Mouse (Mus musculus): ENCODE measurements around the gene Rab35. TPM values are rescaled to one million over a fixed set of nuclear protein-coding genes. Genes with fewer than 3 reads are reported as not detected.
A peak's percentile ranks its signal among the peaks of the same experiment; 100 is the strongest.

The Rab35 gene
- polyA plus RNA-seq, 1 experiment = 71.0 TPM

DNA sequence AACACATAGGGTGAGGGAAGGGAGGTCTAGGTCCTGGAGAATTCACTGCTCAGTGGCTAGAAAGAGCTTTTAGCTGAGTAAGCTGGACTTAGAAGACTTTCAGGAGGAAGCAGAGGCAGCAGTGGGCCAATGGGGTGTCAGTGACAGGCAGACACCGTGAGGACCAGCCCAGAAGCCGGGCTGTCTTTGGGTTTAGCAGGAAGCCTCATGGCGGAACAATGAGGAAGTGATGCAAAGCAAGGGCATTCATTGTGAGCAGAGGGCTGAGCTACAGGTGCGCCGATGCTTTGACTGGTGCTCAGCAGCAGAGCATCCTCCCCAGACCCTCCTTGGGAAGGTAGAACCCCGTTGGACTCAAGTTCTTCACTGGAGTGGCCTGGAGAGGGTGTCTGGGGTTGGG, 3.8 kb downstream of the Rab35 start:
- peak overlapping the region; percentile 60 for H3K27ac ChIP-seq (ENCODE audit: insufficient read depth, low read depth, low read length)
- TF ChIP-seq CTCF (IDR thresholded peaks at IDR 0.05; ENCODE audit: low read depth, low read length) (no peak), POLR2A (IDR thresholded peaks at IDR 0.05; ENCODE audit: borderline replicate concordance, low read depth, low read length) (no peak)

DNA sequence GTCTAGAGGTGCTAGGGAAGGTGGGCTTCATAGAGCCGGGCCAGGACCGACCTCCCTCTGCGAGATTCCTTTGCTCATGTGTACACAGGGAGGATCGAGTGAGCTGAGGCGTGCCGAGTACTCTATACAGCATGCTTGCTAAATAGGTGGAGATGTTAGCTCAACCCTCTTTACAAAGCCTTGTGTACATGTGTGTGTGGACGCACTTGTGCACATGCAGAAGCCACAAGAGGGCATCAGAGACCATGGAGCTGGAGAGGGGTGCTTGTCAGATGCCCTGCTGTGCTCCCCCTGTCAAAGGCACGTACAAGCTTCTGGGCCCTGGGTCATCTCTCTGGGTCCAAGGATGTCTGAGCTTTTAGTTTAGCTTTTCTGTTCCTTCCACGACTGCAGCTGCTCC, 12.5 kb downstream of the Rab35 start:
- no peak for TF ChIP-seq CTCF (IDR thresholded peaks at IDR 0.05; ENCODE audit: low read depth, low read length)
- no peak for TF ChIP-seq POLR2A (IDR thresholded peaks at IDR 0.05; ENCODE audit: borderline replicate concordance, low read depth, low read length)
- H3K4me1 ChIP-seq (ENCODE audit: control insufficient read depth, insufficient read depth, low read length) = no peaks in the 10 kb centered on the region
- H3K4me3 ChIP-seq (ENCODE audit: insufficient read depth, low read length) = no peak overlapping the region
- H3K27ac ChIP-seq (ENCODE audit: insufficient read depth, low read depth, low read length) = no peak overlapping the region

More for the DNA sequence above, 3.8 kb downstream of the Rab35 start:
- Histone ChIP-seq H3K4me3 (ENCODE audit: insufficient read depth, low read length) (peak overlapping the region; percentile 47), H3K4me1 (ENCODE audit: control insufficient read depth, insufficient read depth, low read length) (peaks cover 45% of the 10 kb centered on the region)

DNA sequence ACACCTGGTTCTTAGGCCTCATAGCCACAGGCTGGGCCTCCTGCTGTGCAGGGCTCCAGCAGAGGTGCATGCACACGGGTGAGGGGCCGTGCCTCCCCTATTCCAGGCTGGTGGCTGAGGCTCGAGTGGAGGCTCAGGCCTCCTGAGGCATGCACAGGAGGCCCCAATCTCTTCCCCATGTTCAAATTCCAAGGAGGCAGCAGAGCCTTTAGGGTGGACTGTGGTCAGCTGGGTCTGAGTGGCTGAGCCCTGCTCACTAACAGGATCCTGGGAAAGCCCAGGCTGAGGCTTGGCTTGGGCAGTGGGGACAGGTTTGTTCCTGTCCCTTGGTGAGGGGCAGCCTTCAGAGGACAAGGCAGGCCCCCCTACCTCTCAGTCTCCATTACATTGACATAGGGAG, 17.2 kb downstream of the Rab35 start:
- no peak for TF ChIP-seq CTCF (IDR thresholded peaks at IDR 0.05; ENCODE audit: low read depth, low read length)
- TF ChIP-seq POLR2A (IDR thresholded peaks at IDR 0.05; ENCODE audit: borderline replicate concordance, low read depth, low read length) = no peak
- Histone ChIP-seq H3K4me3 (ENCODE audit: insufficient read depth, low read length) (no peak overlapping the region), H3K4me1 (ENCODE audit: control insufficient read depth, insufficient read depth, low read length) (peaks cover 3% of the 10 kb centered on the region; the same call in 1 of the 2 replicates), H3K27ac (ENCODE audit: insufficient read depth, low read depth, low read length) (no peak overlapping the region)

DNA sequence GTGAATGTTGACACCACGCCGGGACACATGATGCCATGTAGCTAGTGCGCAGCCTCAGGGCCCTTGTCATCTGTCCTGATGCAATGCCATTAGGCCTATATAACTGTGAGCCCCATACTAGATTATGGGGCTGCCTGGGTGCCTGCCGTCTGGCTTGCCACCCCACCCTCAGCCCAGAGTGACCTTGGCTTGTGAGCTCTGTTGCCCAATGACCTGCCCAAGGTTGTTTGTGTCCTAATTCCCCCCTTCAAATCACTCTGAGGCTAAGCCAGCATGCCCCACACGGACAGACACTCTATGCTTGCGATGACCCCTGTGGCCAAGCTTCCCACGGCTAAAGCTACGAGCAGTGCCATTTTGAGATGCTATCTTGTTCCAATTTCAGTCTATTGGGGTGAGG, 18.0 kb downstream of the Rab35 start:
- H3K4me1 ChIP-seq (ENCODE audit: control insufficient read depth, insufficient read depth, low read length) = peaks cover 5% of the 10 kb centered on the region; the same call in 1 of the 2 replicates
- H3K4me3 ChIP-seq (ENCODE audit: insufficient read depth, low read length) = no peak overlapping the region
- no peak overlapping the region for H3K27ac ChIP-seq (ENCODE audit: insufficient read depth, low read depth, low read length)
- TF ChIP-seq CTCF (IDR thresholded peaks at IDR 0.05; ENCODE audit: low read depth, low read length) (no peak), POLR2A (IDR thresholded peaks at IDR 0.05; ENCODE audit: borderline replicate concordance, low read depth, low read length) (no peak)

DNA sequence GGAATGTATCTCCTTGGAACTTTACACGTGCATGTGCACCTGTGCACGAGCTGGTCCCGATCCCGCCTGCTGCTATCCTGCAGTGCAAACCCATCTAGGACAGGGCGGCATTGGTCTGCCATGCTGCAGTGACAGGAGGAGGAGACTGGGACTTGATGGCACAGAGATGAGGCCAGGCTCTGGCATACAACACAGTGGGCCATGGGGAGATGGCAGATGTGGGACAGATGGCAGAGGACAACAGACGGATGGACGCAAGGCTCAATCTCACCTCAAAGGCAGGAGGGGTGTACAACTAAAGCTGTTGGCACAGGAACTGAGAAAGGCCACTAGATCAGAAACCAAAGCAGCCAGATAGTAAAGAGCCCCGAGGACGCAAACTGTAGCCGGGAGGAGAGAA, 19.2 kb downstream of the Rab35 start:
- TF ChIP-seq POLR2A (IDR thresholded peaks at IDR 0.05; ENCODE audit: borderline replicate concordance, low read depth, low read length) (no peak), CTCF (IDR thresholded peaks at IDR 0.05; ENCODE audit: low read depth, low read length) (no peak)
- Histone ChIP-seq H3K27ac (ENCODE audit: insufficient read depth, low read depth, low read length) (no peak overlapping the region), H3K4me3 (ENCODE audit: insufficient read depth, low read length) (no peak overlapping the region)

DNA sequence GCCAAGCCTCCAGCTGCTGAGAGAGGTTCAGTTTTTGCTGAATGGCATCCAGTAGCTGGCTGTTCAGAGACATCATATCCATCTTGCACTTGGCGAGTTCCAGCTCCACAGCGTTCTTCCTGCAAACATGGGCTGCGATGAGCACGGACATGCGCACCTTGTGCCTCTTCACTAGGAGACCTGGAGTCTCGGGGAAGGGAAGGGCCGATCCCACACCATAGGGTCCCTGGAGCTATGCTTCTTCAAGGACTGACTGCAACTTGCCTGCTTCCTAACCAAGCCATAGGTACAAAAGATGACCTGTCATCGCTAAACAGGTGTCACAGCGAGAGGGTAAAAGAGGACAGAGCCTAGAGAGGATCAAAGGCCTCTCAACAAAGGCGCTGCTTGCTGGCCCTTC, 20.1 kb downstream of the Rab35 start:
- no peak for TF ChIP-seq CTCF (IDR thresholded peaks at IDR 0.05; ENCODE audit: low read depth, low read length)
- no peak for TF ChIP-seq POLR2A (IDR thresholded peaks at IDR 0.05; ENCODE audit: borderline replicate concordance, low read depth, low read length)
- Histone ChIP-seq H3K27ac (ENCODE audit: insufficient read depth, low read depth, low read length) (no peak overlapping the region), H3K4me1 (ENCODE audit: control insufficient read depth, insufficient read depth, low read length) (peaks cover 5% of the 10 kb centered on the region; the same call in 1 of the 2 replicates), H3K4me3 (ENCODE audit: insufficient read depth, low read length) (no peak overlapping the region; the same call in 1 of the 2 replicates)

More for the DNA sequence above, 19.2 kb downstream of the Rab35 start:
- H3K4me1 ChIP-seq (ENCODE audit: control insufficient read depth, insufficient read depth, low read length) = peaks cover 5% of the 10 kb centered on the region; the same call in 1 of the 2 replicates

DNA sequence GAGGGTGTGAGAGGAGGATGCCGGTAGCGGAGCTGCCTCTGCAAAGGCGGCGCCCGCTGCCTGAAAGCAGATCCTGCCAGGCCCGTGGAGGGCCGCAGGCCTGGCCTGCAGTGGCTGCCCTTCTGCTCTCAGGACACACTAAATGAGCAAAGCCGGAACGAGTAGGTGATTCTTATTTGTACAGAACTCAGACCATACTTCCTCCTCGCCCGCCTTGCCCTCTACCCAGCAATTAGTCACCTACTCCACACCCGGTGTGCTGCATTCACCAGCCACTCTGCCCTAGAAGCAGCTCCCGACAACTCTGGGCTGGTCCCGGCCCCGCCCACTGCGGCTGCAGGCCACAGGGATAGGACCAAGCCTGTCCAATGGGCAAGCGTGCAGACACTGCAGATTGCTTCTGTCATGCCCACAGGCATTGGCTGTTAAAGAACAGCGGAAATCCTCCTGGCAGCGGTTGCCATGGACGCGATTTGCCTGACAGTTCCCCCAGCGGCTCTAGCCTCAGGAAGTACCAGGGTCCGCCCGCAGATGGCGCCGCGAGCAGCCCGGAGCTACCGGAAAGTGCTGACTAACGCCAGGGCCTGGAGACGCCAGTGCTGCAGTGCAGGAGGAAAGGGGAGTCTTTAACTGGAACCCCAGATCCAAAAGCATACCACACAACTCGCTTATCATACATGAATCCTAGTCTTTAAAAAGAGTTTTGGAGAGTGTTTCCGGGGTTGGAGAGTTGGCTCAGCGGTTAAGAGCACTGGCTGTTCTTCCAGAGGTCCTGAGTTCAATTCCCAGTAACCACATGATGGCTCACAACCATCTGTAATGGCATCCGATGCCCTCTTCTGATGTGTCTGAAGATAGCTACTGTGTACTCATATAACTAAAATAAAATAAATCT, 21.2 kb downstream of the Rab35 start:
- Histone ChIP-seq H3K27ac (ENCODE audit: insufficient read depth, low read depth, low read length) (peak overlapping the region; percentile 52), H3K4me3 (ENCODE audit: insufficient read depth, low read length) (peak overlapping the region; percentile 67), H3K4me1 (ENCODE audit: control insufficient read depth, insufficient read depth, low read length) (peaks cover 5% of the 10 kb centered on the region; the same call in 1 of the 2 replicates)
- peak; percentile 60; the same call in 1 of the 2 replicates for TF ChIP-seq CTCF (IDR thresholded peaks at IDR 0.05; ENCODE audit: low read depth, low read length)
- TF ChIP-seq POLR2A (IDR thresholded peaks at IDR 0.05; ENCODE audit: borderline replicate concordance, low read depth, low read length) = no peak

DNA sequence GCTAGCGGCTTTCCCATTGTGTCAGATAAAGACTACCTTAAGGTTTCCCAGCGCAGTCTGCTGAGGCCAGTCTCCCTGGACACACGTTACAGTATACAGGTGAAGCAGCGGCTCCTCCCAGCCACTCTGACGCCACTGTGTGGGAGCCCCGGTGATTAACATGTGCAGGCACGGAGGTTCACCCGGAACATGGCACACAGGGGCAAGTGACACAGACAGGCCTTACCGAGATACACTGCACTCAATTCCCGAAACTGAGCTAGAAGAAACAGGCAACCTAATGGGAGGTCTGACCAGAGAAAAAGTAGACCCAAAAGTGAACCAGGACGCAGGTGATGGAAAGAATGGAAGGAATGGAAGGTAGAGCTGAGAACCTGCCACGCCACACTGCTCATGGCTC, 22.1 kb downstream of the Rab35 start:
- no peak for TF ChIP-seq POLR2A (IDR thresholded peaks at IDR 0.05; ENCODE audit: borderline replicate concordance, low read depth, low read length)
- no peak for TF ChIP-seq CTCF (IDR thresholded peaks at IDR 0.05; ENCODE audit: low read depth, low read length)
- H3K4me1 ChIP-seq (ENCODE audit: control insufficient read depth, insufficient read depth, low read length) = peaks cover 5% of the 10 kb centered on the region; the same call in 1 of the 2 replicates
- H3K4me3 ChIP-seq (ENCODE audit: insufficient read depth, low read length) = no peak overlapping the region
- no peak overlapping the region for H3K27ac ChIP-seq (ENCODE audit: insufficient read depth, low read depth, low read length)

DNA sequence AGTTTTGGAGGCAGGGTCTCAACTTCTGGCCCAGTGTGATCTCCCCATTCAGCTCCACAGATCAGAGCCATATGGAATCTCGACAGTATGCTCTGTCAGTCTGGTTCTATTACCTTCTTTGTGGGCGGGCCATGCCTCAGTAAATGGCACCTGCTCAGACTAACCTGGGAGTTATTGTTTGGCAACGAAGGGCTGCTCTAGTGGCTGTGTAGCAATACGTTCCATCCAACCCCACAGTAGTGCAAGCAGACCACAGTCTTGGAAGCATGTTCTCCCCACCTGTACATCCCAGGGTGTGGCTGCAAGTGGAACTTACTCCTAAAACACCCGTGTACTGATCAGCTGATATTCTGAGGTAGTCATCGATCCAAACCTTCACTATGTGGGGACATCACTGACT, 25.0 kb downstream of the Rab35 start:
- no peak overlapping the region for H3K4me3 ChIP-seq (ENCODE audit: insufficient read depth, low read length)
- peaks cover 5% of the 10 kb centered on the region; the same call in 1 of the 2 replicates for H3K4me1 ChIP-seq (ENCODE audit: control insufficient read depth, insufficient read depth, low read length)
- TF ChIP-seq POLR2A (IDR thresholded peaks at IDR 0.05; ENCODE audit: borderline replicate concordance, low read depth, low read length) (no peak), CTCF (IDR thresholded peaks at IDR 0.05; ENCODE audit: low read depth, low read length) (no peak)
- no peak overlapping the region for H3K27ac ChIP-seq (ENCODE audit: insufficient read depth, low read depth, low read length)

DNA sequence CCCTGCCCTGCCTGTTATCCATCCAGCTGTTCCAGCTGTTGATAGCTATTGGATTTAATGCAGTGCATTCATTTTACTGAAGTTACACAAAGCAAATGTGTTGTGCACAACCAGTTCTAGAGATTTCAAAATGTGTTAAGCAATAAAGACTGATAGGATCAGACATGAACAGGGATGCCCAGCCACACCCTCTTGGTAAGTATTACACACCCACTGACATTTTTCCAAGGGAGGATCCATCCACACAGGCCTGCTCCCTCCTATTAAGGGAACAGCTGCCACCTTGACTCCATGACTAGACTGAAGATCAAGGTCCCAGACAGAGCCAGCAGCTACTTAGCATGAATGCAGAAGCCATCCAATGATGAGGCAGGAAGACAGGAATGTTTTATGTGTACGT, 25.5 kb downstream of the Rab35 start:
- Histone ChIP-seq H3K4me3 (ENCODE audit: insufficient read depth, low read length) (no peak overlapping the region), H3K27ac (ENCODE audit: insufficient read depth, low read depth, low read length) (no peak overlapping the region), H3K4me1 (ENCODE audit: control insufficient read depth, insufficient read depth, low read length) (peaks cover 2% of the 10 kb centered on the region; the same call in 1 of the 2 replicates)
- TF ChIP-seq POLR2A (IDR thresholded peaks at IDR 0.05; ENCODE audit: borderline replicate concordance, low read depth, low read length) = no peak
- TF ChIP-seq CTCF (IDR thresholded peaks at IDR 0.05; ENCODE audit: low read depth, low read length) = no peak

All from bone marrow macrophage, adult 2 months (primary cell).